Mouse (Mus musculus): ENCODE measurements around the gene Sgo2a.

Sgo2a gene

DNA sequence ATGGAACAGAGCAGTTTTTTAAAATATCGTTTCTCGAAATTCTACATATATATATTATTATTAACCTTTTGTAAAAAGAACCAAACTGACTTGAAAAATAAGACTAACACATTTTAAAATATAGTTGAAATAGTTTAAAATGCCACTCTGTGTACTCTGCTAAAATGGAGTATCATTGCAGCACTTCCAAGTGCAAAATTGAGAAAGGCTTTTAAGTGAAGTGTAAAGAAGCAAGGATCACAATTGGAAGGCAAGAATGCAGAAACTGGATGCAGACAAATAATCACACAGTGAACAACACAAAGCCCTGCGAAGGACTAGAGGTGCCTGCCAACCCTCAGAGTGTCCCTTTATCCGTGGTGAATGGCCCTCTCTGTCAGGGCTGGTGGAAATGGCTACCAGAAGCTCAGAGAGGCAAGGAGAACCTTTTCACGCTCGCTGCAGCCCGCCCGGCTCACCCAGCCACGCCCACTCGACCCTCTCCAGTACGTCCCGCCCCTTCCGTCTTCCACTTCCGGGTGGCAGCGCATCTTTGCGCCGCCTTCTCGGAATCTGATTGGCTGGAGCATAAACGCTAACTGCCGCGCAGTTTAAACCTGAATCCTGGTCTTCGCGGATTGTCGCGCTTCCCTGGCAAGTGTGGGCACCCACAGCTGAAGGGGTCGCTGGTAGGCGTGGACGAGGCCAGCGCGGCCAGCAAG is at the start of gene Sgo2a:
Gene Sgo2a, plus strand, starts transcription at position 540 of the 701 bp plus-strand sequence.
- WGBS, result 6% methylated on average over 30 of the region's 30 CpGs

DNA sequence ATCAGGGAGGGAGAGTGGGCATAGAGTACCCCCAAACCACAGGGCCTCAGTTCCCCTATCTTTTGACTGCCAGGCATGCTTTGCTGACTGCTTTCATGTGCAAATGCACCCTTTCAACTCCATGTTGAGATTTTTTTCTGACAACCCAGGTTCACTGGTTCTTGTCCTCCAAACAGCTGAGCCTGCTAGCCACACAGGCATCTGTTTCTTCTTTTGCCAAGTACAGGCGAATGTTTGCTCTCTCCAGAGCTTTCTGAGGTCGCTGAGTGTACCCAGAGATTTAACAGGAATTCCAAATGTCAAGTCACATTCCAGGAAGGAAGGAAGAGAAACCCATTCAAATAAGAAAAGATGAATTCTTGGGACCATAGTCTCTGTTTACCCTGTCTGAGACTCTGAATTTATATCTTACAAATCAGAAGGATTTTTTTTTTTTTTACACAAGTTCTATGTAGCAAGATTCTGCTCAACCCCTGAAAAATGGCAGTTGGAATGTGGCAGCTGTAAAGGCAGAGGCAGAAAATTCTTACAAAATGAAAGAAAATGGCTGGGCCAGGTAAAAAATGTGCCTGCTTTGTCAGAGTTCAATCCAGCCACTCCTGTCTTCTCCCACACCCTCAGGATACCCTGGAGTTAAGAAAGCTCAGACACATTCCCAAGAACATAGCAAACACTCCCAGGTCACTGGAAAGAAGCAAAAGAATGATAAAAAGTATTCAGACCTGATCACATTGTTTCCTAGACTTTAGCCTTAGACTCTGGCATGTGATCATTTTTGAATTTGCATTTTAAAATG is 48.0 kb upstream of the Sgo2a start:
- whole genome bisulfite sequencing, result 54% methylated on average over 2 of the region's 2 CpGs

DNA sequence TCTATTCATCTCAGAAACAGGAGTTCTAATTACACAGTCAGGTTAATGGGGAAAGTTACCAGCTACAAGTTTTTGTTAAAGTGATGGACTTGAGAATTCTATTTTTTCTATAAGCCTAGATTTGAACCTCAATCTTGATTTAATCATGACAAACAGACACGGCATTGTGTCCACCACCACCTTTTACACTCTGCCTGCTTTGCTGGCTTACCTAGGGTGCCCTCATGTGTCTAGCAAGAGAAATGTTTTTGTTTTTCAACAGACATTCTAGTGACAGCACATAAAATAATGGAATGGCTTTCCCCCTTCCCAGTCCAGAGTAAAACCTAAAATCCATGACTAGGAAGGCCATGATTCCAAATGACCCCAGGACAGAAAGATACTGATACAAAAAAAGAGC is 46.6 kb upstream of the Sgo2a start:
- 12% methylated on average over 1 of the region's 1 CpGs for WGBS

DNA sequence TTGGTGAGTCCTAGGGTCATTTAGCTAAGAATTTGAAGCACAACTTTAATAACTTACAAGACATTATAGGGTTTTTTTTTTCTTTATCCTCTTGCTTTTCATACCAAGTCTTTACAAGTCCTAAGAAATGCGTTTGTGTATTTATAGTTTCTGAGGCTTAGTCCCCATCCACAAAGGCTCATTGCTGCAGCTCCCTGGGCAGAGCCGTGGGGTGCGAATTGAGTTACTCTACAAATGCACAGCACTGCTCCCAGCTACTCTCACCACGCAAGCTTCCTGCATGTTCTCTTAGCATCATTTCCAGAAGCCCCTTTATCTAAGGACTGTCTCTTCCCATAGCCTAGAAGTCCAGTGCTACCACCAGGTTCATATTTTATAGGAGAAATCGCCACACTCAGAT is 46.1 kb upstream of the Sgo2a start:
- WGBS, result 72% methylated on average over 5 of the region's 5 CpGs

DNA sequence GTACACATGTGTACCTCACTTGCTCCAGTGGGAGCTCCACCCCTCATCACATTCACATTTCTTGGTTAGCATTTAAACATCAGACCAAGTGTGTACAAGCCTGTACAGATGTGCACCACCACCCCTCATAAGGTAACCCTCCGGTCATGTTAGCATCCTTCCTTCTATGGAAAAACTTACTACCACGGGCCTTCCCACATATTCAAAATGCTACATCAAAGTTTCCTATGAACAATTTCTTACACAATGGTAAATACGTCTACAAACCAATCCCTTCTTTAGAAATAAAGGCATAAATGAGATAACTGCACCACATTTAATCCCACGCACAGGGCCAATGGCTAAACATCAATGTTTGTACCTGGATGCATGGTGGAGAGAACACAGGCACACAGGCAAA is 43.3 kb upstream of the Sgo2a start:
- WGBS, result 98% methylated on average over 4 of the region's 4 CpGs

DNA sequence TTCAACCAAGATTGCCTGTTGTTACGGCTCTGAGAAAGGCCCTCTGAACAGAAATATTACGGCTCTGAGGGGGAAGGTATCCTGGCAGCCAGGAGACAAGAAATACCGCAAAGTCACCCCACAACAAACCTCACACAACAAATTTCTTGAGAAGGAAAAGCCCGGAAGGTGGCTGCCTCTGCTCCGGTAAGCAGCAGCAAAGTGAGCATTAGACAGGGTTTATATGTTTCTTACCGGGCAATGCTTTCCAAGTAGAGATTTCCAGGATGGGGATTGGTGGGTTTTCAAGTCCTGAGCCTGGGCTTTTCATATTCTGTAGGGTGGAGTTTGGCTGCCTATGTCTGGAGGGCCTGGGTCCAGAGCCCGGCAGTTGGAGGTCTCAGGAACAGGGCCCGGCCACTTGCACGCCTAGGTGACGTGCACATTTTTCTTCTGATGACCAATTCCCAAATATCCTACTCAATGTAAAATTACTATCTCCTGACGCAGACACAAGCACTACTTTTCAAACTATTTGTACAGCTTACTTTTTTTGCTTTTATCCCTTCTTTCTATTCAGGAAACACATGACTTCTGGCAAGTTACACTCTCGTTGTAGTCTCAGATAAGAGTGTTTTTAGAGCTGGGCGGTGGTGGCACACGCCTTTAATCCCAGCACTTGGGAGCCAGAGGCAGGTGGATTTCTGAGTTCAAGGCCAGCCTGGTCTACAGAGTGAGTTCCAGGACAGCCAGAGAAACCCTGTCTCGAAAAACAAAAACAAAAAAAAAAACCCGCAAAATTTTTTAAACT is 42.0 kb upstream of the Sgo2a start:
- WGBS, result 88% methylated on average over 16 of the region's 16 CpGs

DNA sequence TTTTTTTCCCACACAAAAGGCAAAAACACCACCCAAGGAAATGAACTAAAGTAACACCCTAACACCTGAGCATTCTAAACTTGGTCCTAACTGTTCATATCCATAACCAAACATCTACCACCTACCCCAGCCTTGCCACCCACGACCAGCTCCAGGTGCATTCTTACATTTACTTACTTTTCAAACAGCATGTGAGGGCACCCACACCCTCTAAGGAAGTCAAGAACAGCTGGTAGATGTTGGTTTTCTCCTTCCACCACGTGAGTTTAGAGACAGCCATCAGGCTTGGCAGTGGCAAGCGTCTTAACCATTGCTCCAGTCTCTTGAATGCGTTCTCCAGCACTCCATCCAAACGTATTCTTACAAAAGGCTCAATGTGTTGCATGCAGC is 41.4 kb upstream of the Sgo2a start:
- WGBS, result 79% methylated on average over 5 of the region's 5 CpGs

DNA sequence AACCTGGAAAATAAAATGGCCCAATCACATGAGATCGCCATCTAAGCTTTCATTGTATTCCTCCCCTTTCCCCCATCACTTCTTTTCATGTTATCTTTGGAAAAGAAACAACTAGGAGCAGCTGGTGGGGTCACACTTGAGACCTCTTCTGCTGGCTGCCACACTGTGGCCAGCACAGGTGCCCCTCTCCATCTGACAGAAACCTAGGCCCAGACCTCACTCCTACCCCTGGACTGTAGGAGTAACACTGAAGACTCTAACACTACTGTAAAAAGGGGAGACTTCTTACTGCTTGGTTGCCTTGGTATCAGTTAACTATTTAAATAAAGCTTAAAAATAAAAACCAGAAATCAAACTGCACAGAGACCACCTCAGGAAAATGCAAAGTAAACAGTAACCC is 40.0 kb upstream of the Sgo2a start:
- 89% methylated on average over 1 of the region's 1 CpGs for WGBS

DNA sequence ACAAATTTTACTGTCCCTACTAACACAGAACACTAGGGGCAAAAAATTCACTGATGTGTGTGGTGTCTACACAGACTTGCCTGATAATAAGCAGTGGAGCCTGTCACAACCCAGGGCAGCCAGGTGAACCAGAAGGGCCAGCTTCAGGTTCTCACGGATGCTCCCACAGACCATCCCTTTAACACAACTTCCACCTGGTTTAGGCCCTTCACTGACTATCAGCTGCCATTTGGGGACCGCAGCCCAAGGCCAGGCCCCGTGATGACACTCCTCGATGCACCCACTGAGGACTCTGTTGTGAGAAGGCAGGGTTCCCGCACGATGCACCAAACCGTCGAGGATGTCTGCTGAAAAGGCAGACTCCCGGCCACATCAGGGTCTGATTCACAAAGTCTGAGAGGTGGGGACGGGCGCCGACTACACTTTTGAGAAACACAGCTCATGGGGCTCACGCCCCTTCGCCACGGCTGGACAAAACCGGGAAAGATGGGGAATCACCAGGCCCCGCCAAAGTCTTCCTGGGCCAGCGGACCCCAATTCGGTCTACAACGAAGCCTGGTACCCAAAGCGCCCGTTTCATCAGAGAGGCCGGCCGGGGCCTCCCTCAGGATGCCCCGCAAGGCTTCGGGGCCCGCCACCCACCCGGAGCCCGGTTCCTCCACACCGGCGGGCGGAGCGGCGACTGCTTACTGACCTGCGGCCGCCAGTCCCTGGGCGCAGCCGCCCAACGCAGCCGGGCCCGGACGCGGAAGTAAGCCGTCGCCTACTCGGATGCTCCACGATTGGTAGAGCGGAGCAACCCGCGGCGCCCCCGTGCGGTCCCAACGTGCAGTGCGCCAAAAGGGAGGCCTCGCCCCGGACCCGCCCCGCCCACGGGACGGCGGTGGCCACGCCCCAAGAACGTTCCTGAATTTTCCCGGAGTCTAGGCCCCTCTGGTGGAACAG is 26.2 kb upstream of the Sgo2a start:
- WGBS, result 1% methylated on average over 65 of the region's 65 CpGs

DNA sequence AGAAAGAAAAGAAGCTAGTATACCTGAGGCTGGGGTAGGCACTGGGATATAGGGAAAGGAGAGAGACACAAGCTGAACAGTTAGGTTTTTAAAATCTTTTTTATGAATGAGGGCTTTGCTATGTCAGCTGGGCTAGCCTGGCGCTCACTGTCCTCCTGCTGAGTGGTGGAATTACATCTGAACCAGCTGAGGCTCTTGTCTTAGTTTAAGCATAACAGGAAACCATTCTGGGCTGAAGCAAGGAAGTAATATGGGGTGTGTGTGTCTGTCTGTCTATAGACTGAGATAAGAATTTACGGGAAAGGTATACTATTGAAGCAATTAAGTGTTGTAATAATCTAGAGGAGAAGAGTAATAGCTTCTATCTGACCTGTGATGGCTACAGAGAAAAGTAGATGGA is 24.2 kb upstream of the Sgo2a start:
- WGBS, result 87% methylated on average over 2 of the region's 2 CpGs

DNA sequence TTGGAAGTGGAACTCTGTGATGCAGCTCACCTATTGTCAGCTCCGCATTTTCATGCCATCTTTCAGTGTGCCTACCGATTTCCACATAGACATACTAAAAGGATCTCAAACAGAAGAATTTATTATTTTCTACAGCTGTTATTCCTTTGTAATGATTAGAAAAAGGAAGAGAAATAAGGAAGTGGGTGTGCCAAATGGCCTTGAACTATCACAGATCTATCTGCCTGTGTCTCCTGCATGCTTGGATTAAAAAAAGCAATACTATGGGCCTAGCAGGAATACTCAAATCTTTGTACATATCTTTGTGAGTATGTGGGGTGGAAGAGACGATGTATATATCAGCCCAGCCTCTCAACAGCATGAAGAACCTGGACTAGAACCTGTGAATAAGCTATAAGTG is 18.9 kb upstream of the Sgo2a start:
- WGBS, result 92% methylated on average over 3 of the region's 3 CpGs

DNA sequence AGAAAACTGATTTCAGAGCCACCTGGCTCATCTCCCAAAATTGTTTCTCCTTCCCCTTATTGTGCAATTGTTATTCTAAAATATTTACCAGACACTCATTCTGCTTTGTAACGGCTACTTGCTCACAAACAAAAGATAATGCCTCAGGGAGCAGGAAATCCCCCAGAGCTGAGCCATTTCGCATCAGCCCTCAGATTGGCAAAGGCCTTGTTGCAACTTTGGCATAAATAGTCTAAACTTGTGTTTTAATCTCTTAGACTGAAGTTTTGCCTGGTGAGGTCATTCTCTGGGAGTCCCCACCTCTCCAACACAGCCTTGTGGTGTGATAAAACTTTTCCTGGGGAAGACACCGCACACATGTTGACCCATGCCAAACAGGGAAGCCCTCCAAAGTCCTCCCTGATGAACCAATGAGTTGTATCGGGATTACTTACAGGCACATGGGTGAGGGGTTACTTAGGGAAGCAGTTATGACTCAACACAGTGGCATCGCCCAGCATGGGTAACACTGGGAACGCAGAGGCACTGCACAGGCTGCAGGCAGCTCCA is 6.6 kb upstream of the Sgo2a start:
- 61% methylated on average over 6 of the region's 6 CpGs for WGBS

DNA sequence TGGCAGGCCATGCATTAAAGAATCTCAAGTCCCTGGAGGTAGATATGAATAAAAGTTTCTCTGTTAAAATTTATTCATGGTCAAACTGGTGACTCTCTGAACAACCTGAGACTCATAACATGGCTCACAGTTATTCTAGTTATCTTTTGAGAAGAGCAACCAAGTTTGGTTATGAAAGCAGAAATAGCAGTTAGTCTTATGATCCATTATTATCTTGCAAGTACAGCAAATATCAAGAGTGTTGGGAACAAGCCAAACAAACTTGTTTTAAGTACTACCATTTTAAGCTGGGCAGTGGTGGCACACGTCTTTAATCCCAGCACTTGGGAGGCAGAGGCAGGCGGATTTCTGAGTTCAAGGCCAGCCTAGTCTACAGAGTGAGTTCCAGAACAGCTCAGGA is 4.5 kb upstream of the Sgo2a start:
- 79% methylated on average over 2 of the region's 2 CpGs for WGBS

DNA sequence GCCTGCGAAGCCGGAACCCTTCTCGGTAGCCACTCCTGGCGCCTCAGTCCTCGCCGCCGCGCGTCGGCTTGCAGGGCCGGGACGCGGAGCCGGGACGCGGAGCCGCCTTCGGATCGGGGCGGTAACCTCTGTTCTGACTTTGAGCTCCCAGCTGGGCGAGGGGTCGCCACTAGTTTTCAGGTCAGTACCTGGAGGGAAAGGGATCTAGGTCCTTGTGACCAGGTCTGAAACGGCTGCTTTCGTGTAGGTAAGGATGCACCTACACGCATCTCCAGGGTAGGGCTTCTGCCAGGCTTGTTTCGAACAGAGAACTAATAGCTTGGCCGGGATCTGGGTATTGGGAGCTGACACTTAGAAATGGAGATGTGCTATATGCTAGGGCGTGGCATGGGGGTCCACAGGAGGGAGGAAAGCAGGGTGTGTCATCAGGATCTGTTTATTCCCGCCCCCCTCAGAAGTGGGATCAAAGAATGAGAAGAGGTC is 403 bp downstream of the Sgo2a start:
- under 1% methylated on average over 29 of the region's 29 CpGs for WGBS

DNA sequence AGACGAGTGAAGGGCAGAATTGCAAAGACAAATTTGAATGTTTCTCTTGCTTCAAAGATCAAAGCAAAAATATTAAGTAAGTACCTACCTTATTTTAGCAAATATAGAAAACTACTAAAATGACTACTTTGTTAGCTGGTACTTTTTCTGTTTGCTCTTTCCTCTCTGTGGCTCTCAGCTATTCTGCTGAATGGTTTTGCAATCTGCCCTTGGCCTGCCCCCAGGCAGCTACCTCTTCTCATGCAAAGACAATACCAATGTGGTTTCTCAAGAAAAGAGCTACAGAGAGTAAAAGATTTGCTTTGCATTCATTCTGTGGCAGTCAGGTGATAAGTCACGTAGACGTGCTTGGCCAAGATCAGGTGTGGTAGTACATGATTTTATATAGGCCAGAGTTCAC is 2.4 kb downstream of the Sgo2a start:
- 82% methylated on average over 3 of the region's 3 CpGs for WGBS

DNA sequence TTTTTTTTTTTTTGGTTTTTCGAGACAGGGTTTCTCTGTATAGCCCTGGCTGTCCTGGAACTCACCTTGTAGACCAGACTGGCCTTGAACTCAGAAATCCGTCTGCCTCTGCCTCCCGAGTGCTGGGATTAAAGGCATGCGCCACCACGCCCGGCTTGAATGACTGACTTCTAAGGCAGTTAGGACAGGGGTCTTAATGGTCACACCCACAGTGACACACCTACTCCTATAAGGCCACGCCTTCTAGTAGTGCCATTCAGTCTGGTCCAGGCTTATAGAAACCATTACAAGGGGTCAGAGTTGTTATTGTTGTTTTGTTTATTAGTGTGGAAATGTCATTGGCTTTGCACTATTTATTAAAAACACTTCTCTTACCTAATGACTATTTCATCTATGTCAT is 10.6 kb downstream of the Sgo2a start:
- whole genome bisulfite sequencing, result 94% methylated on average over 7 of the region's 7 CpGs

DNA sequence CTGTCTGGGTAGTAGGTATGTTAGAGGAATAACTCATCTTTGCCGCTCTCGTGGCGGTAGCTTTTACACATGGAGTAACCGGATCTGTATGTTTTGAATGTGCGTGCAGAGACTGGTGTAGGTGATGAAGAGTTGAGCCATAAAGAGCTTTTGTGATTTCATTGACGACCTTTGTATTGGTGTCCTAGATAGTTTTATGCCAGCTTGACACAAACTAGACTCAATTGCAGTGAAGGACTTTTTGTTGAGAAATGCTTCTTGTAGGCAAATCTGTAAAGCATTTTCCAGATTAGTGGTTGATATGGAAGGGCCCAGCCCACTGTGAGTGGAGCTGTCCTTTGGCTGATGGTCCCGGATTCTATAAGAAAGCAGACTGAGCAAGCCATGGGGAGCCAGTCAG is 23.1 kb downstream of the Sgo2a start, which contains the start of gene Kctd18:
Gene Kctd18, minus strand, starts transcription at position 101 of the 400 bp plus-strand sequence.
- 95% methylated on average over 7 of the region's 7 CpGs for WGBS

DNA sequence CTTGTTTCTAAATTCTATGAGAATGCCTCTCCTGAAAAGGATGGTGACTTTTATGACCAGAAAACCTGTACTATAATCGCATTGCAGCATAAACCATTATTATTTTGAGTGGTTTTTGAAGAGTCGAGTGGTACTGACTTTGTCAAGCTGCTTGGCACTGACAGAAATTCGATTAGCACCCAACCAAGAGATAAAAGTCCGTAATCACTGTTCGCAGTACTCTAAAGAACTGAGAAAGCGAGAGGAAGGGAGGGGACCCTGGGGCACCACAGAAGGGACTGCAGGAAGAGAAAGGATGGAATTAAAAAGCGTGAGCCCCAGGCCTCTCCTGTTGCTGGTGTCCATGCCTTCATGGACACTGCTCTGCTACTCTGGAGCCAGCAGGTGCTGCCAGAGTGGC is 31.9 kb downstream of the Sgo2a start:
- 91% methylated on average over 7 of the region's 7 CpGs for WGBS

DNA sequence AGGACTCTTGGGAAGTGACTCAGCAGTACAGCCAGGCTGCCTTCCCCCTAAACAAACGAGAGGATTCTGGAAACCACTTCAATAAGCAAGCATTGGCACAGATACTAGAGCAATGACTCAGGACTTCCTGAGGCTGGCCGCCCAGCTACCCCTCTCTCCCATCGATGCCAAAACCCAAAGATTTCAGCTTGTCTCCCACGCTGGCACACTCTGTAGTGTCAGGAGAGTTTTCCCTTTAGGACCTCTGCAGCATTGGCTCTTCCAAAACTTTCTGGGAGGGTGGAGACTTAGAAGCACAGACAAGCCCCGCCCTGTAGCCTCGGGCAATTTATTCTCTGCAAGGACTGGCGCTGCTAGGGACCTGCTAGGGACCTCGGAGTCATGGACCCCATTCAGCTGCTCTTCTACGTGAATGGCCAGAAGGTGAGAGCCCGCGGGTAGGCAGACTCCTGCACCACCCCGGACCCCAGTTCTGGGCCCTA is 33.9 kb downstream of the Sgo2a start, which contains the start of gene Aox1:
Gene Aox1, plus strand, starts transcription at position 296 of the 482 bp plus-strand sequence.
- 23% methylated on average over 12 of the region's 12 CpGs for WGBS

DNA sequence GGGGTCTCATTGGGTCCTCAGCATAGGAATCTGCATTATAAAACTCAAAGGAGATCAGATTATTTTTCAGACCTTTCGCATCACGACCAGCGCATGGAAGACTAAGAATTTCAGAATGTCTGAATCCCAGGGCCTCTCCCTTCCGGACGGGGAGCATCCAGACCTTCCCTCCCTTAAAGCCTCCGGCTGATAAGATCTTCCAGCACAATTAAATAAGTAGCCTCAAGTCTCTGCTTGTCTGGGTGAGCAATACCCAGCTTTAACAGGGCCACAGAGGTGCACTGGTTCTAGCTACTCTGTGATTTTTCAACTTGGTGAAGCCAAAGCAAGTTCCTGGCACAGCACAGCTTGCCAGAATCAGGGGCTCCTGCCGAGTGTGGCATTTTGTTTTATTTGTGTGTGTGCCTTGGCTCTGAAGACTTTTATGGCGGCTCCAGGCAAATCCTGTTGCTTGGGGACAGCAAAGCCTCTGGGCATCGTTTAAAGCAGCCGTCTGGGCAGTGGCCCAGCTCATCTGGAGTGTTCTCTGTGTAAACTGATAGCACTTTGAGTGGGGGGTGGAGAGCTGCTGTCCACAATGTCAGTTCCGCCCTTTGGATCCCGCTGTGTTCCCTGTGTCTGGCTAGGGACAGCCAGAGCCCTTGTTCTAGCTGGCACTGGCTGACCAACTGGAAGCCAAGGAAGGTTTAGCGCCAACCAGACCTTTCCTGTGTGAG is 34.5 kb downstream of the Sgo2a start:
- WGBS, result 43% methylated on average over 13 of the region's 13 CpGs
